Mouse (Mus musculus) hindbrain, embryonic 12.5 days (tissue): ENCODE measurements at regions not wholly inside any gene's neighbourhood (a gene's known extent, or its start where the extent isn't known, plus 50 kb on each side); places are given as distances from the start of the nearest gene placed in this dataset.

Source experiments
- ATAC-seq: fragments of 200-750 bp; cut with Nextera tagmentation; 2 replicates; pipeline ENCODE4 v1.8.0; 2017; ENCODE audit warnings: moderate TSS enrichment; ENCODE audit not compliant: low FRiP score
- H3K27ac ChIP-seq: fragments of 300-500 bp; sonication (generic); 2 replicates; pipeline ENCODE4 v1.5.1; 2016; ENCODE audit warnings: mild to moderate bottlenecking
- H3K27me3 ChIP-seq: fragments of 300-500 bp; sonication (generic); 2 replicates; pipeline ENCODE4 v1.6.1; 2016; ENCODE audit warnings: mild to moderate bottlenecking
- H3K36me3 ChIP-seq: fragments of 300-500 bp; sonication (generic); 2 replicates; pipeline ENCODE4 v1.6.1; 2016; ENCODE audit warnings: mild to moderate bottlenecking
- H3K4me1 ChIP-seq: fragments of 300-500 bp; sonication (generic); 2 replicates; pipeline ENCODE4 v1.6.1; 2016
- H3K4me2 ChIP-seq: fragments of 300-500 bp; sonication (generic); replicated peaks from 2 replicates; pipeline ENCODE4 v1.6.1; 2016; ENCODE audit warnings: mild to moderate bottlenecking
- H3K4me3 ChIP-seq: fragments of 300-500 bp; sonication (generic); 2 replicates; pipeline ENCODE4 v1.5.1; 2016; ENCODE audit warnings: mild to moderate bottlenecking
- H3K9ac ChIP-seq: fragments of 300-500 bp; sonication (generic); 2 replicates; pipeline ENCODE4 v1.6.1; 2016; ENCODE audit warnings: mild to moderate bottlenecking, moderate library complexity
- H3K9me3 ChIP-seq: fragments of 300-500 bp; sonication (generic); replicated peaks from 2 replicates; pipeline ENCODE4 v1.6.1; 2016; ENCODE audit warnings: mild to moderate bottlenecking
- WGBS: fragments of 180-500 bp; shearing (Covaris S2); methylation state at CpG from one replicate; pipeline ENCODE4 v1.1.7; 2016; 5-methylcytosine and 5-hydroxymethylcytosine counted together

DNA sequence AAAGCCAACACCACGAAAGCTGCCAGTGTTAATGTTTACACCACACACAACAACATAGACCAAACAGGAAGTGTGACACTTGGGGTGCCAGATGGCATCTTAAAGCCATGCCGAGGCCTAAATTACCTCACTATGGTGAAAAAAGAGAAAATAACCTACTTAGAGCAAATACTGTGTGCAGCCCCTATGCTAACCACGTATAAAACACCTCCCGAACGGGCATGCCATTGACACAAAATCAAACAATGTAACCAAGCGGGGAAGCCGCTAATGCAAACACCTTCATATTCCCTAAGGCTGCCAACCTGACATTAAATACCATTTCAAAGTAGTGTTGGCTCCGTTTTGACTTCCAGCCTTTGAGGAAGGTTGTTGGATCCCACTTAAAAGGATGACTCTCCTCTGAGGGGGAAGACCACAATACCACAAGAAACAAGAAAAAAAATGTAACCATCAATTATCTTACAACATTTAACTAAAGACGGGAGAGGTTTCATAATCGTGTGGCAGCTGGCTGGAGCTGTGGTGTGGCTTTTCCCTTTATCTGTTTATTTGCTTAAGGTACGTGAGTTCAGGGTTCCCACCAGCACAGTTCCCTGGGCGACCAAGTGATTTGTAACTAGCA lies 96.1 kb upstream of the Lef1 start:
- 67% methylated on average over 12 of the region's 12 CpGs for WGBS
- Histone ChIP-seq H3K36me3 (no peaks in the 10 kb centered on the region), H3K27me3 (no peaks in the 10 kb centered on the region), H3K27ac (no peak overlapping the region), H3K4me3 (no peak overlapping the region), H3K9ac (no peak overlapping the region), H3K4me2 (no peak overlapping the region), H3K9me3 (no peaks in the 10 kb centered on the region), H3K4me1 (peaks cover 4% of the 10 kb centered on the region)
- ATAC-seq, result no peak

DNA sequence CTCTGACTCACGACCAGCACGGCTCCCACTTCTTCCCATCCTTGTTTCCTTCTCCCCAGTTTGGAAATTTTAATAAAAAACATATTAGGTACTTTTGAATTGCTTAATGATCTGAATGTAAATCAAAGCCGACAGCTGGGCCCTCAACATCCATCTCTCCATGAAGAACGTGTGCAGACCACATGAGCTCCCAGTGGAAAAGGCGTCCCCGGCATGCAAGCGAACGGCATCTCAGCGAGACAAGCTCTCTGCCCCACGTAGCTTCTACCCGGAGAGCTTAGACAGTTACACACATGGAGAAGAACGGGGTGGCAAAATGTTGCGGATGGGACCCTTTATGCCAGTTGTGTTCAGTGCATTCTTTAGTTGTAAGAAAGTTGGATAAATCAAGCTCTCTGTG lies 109.6 kb upstream of the Lef1 start:
- WGBS, result 76% methylated on average over 13 of the region's 13 CpGs
- Histone ChIP-seq H3K36me3 (no peaks in the 10 kb centered on the region), H3K27me3 (no peaks in the 10 kb centered on the region), H3K4me2 (no peak overlapping the region), H3K4me1 (no peaks in the 10 kb centered on the region), H3K9me3 (no peaks in the 10 kb centered on the region), H3K4me3 (no peak overlapping the region), H3K9ac (no peak overlapping the region), H3K27ac (no peak overlapping the region)
- no peak for ATAC-seq

DNA sequence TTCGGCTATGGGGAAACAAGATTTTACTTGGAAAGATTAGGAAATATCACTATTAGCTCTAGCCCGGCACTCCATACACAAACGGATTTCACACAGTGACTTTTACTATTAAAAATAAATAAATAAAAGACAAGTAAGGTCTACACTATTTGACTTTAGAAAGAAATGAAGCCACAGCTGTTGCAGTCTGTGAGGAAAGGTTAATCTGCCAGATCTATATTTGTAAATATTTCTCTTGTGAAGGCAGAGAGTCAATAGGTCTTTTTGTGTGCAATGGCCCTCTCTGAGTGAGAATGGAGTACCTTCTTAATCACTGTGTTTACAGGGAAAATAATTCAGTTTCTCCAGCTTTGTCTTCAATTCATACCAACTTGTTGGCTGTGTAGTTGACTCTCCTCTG lies 110.0 kb upstream of the Lef1 start:
- H3K4me1 ChIP-seq, result no peaks in the 10 kb centered on the region
- no peaks in the 10 kb centered on the region for H3K36me3 ChIP-seq
- H3K9ac ChIP-seq, result no peak overlapping the region
- no peak for ATAC-seq
- no peaks in the 10 kb centered on the region for H3K9me3 ChIP-seq
- H3K27me3 ChIP-seq, result no peaks in the 10 kb centered on the region
- no peak overlapping the region for H3K4me3 ChIP-seq
- no peak overlapping the region for H3K4me2 ChIP-seq
- WGBS, result 87% methylated on average over 3 of the region's 3 CpGs
- no peak overlapping the region for H3K27ac ChIP-seq

DNA sequence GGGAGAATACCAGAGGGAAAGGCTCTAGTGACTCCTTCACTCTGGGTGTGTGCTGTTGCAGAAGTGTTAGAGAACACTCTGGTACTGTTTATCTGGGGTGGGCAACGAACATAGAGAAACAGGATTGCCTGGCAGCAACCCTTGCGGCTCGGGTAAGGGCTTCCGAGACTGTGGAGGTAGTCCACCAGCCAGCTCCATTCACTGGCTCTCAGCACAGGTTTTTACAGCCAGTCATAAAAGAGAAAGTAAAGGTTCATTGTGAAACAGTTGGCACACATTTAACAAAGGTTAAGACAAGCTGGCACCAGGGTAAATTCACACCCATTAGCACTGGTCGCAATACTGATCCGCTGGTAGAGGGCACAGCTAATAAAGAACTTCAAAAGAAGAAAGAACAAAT lies 110.5 kb upstream of the Lef1 start:
- 89% methylated on average over 6 of the region's 6 CpGs for WGBS

DNA sequence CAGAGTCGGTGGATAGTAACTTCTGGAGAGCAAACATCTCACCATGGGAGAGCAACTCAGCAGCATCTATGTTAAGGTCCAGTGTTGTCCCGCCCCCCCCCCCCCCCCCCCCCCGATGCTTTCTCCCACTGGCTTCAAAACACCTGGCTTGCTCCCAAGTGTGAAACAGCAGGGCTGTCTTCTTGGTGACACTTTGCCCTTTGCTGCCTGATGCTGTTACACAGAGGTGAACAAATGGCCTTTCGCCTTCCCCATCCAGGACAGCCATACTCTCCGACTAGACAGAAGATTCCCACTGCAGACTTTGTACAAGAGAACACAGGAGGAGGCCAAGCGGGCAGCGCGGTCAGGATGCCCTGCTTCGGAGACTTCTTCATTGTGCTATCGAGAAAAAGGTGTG lies 111.8 kb upstream of the Lef1 start:
- 71% methylated on average over 9 of the region's 10 CpGs for WGBS
- H3K27ac ChIP-seq, result no peak overlapping the region
- ATAC-seq, result no peak
- no peaks in the 10 kb centered on the region for H3K9me3 ChIP-seq
- no peak overlapping the region for H3K4me2 ChIP-seq
- H3K36me3 ChIP-seq, result no peaks in the 10 kb centered on the region
- no peak overlapping the region for H3K9ac ChIP-seq
- H3K4me1 ChIP-seq, result no peaks in the 10 kb centered on the region
- H3K27me3 ChIP-seq, result no peaks in the 10 kb centered on the region
- H3K4me3 ChIP-seq, result no peak overlapping the region

More for the DNA sequence above, 110.5 kb upstream of the Lef1 start:
- H3K36me3 ChIP-seq, result no peaks in the 10 kb centered on the region
- no peaks in the 10 kb centered on the region for H3K27me3 ChIP-seq
- no peak overlapping the region for H3K27ac ChIP-seq
- H3K9me3 ChIP-seq, result no peaks in the 10 kb centered on the region
- H3K4me3 ChIP-seq, result no peak overlapping the region
- H3K4me1 ChIP-seq, result no peaks in the 10 kb centered on the region
- no peak for ATAC-seq
- no peak overlapping the region for H3K4me2 ChIP-seq
- H3K9ac ChIP-seq, result no peak overlapping the region

DNA sequence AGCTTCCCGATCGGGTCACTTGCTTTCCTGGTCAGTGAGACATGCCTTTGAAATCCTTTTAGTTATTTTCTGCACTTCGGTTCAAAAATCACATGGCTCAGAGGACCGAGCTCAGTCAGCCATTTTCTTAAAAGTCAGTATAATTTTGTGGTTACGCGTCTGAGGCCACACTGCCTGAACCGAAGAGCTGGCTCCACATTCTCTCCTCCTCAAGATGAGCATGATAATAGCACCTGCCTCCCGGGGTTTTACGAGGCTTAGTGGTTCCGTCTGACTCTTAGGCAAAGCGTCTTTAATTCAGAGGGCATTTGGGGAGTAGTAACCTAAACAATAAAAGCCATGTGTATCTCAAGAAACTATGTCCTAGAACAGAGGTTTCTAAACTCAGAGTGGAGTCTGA lies 113.5 kb upstream of the Lef1 start:
- no peak for ATAC-seq
- no peaks in the 10 kb centered on the region for H3K4me1 ChIP-seq
- WGBS, result 50% methylated on average over 11 of the region's 11 CpGs
- H3K4me2 ChIP-seq, result no peak overlapping the region
- no peak overlapping the region for H3K9ac ChIP-seq
- no peaks in the 10 kb centered on the region for H3K27me3 ChIP-seq
- H3K4me3 ChIP-seq, result no peak overlapping the region
- no peaks in the 10 kb centered on the region for H3K9me3 ChIP-seq
- no peaks in the 10 kb centered on the region for H3K36me3 ChIP-seq
- H3K27ac ChIP-seq, result no peak overlapping the region

DNA sequence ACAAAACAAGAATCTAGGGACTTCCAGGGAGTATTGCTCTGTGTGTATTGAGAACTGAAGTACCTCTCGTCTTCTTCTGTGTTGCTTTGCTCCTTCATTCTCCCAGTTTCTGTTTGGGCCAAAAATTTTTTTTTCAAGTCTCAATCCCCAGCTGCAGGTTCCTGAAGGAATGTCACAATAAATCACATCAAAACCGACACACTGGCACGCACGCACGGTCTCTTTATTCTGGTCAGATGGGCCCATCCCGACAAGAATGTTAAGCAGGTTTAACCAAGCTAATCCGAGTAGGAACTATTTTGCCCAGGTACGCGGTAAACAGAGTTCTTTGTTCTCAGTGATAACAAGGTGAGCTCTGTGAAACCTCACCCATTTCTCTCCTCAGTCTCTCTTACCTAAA lies 118.3 kb upstream of the Lef1 start:
- no peak overlapping the region for H3K9ac ChIP-seq
- H3K9me3 ChIP-seq, result no peaks in the 10 kb centered on the region
- H3K36me3 ChIP-seq, result no peaks in the 10 kb centered on the region
- H3K27me3 ChIP-seq, result no peaks in the 10 kb centered on the region
- WGBS, result 76% methylated on average over 9 of the region's 9 CpGs
- H3K27ac ChIP-seq, result no peak overlapping the region
- H3K4me3 ChIP-seq, result no peak overlapping the region
- no peaks in the 10 kb centered on the region for H3K4me1 ChIP-seq
- ATAC-seq, result no peak
- no peak overlapping the region for H3K4me2 ChIP-seq

DNA sequence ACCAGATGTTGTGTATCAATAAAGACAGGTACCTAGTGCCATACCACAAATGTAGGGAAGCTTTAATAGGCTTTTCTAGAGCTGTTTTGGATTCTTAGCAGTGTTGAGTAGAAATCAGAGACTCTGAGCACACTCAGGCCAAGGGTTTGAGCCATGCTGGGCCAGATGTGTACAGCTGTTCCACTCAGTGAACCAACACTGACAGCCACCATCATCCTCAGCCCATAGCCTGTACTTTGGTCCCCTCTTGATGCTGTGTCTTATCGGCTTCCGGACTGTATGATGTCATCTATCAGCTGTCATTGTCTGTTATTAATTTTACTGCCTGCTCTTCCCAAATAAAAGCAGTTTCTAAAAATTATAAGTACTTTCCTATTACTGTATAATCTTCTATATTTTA lies 123.6 kb upstream of the Lef1 start:
- Histone ChIP-seq H3K4me3 (no peak overlapping the region), H3K27ac (no peak overlapping the region), H3K27me3 (no peaks in the 10 kb centered on the region; the same call in 1 of the 2 replicates), H3K4me1 (no peaks in the 10 kb centered on the region), H3K4me2 (no peak overlapping the region), H3K36me3 (no peaks in the 10 kb centered on the region), H3K9me3 (no peaks in the 10 kb centered on the region), H3K9ac (no peak overlapping the region)
- WGBS, result 90% methylated on average over 2 of the region's 2 CpGs
- no peak for ATAC-seq

DNA sequence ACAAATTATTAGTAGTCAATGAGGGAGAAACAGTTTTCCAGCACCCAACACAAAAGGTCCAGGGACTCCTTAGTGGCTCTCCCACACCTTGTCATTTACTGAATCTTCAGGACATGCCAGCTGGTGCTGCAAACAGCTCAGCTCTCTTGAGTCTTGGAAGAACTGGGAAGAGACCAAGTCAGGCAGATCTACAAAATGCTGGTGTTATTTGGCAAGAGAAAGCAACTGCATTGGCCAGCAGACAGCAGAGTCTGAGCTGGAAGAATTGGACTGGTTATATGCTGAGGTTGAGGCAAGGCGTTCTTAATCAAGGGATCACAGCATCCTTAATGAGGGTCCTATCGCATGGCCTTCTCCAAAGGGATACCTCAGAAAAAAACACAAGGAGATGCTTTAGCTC lies 124.2 kb upstream of the Lef1 start:
- Histone ChIP-seq H3K27me3 (no peaks in the 10 kb centered on the region; the same call in 1 of the 2 replicates), H3K4me1 (no peaks in the 10 kb centered on the region), H3K9me3 (no peaks in the 10 kb centered on the region), H3K4me3 (no peak overlapping the region), H3K4me2 (no peak overlapping the region), H3K36me3 (no peaks in the 10 kb centered on the region), H3K27ac (no peak overlapping the region), H3K9ac (no peak overlapping the region)
- WGBS, result 97% methylated on average over 2 of the region's 2 CpGs
- ATAC-seq, result no peak

DNA sequence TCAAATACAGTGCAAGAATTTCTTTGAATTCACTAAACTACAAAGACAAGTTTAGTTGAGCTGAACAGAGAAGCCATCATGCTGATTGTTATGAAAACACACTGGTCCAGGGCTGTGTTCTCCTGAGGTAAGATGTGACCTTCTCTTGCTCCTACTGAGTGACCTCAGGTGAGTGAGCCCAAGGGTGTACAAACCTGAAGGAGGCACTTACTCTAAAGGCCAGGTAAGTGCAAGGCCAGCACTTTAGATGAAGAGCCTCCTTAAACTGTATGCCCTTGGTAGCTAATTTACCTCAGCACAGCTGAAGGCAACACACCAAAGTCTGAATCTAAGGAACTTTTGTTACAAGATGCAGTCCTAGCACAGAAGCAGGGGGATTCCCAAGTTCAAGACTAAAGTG lies 128.7 kb upstream of the Lef1 start:
- Histone ChIP-seq H3K9ac (no peak overlapping the region), H3K36me3 (no peaks in the 10 kb centered on the region)
- no peak for ATAC-seq

DNA sequence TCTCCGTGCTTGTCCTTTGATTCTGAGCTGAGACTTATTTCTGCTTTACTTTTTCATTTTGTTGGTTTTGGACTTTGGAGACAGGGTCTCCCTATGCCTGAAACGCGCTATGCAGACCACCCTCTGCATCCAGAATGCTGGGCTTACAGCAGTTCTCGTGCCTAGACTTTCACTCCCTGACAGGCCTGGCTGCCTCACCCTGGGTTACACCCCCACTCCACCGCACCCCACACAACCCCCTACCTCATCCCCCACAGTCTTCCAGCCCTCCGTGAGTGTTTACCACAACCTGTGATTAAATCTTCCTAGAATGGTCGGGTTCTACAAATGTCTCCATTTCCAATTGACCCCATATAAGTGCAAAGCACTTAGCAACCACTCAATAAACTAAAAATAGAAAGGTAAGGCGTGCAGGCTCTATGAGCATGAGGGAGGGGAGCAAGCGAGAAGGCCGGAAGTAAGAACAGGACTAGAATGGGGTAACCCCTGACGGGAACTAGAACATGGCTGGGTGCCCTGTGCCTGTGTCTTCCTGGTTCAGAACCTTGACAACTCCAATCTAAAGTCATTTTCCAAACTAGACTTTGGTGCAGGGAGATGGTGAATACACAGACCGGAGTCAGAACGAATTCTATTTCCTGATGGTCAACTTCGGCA lies 131.2 kb upstream of the Lef1 start:
- no peak overlapping the region for H3K27ac ChIP-seq
- H3K4me1 ChIP-seq, result no peaks in the 10 kb centered on the region
- 75% methylated on average over 14 of the region's 14 CpGs for WGBS

More for the DNA sequence above, 128.7 kb upstream of the Lef1 start:
- Histone ChIP-seq H3K27me3 (no peaks in the 10 kb centered on the region; the same call in 1 of the 2 replicates), H3K4me2 (no peak overlapping the region), H3K27ac (no peak overlapping the region), H3K9me3 (no peaks in the 10 kb centered on the region), H3K4me1 (no peaks in the 10 kb centered on the region), H3K4me3 (no peak overlapping the region)

DNA sequence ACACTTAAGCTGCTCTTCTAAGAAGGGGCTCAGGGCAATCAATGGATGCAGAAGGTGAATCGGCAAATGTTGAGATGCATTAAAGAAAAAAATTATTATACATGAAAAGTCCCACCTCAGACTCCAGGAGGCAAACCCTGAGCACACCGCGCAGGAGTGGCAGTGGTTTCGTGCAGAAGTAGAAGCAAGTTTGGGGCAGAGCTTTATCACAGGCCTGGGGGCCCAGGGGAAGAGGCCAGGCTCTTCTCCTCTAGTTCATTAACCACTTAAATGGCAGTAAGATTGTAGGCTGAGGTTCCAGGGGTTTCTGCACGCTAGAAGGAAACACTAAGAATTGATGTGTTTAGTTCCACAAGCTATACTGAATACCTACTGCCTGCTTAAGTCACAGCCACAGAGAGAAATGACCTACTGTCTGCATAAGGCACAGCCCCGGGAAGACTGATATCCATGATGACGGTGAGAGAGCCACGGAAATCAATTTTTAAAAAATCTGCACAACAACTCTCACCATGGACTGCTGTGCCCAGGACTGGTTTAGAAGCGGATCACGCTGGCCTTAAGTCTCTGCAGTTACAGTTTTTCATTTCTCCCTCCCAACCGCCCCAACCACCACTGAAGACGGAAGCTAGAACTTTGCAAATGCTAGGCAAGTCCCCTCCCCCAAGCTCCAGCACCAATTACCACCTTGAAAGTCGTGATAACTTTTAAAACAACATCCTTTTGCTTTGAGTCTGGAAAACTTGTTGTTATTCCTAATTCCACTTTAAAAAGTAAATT lies 132.2 kb upstream of the Lef1 start:
- Histone ChIP-seq H3K27me3 (no peaks in the 10 kb centered on the region), H3K9ac (no peak overlapping the region), H3K36me3 (no peaks in the 10 kb centered on the region), H3K4me2 (no peak overlapping the region), H3K27ac (no peak overlapping the region), H3K9me3 (no peaks in the 10 kb centered on the region), H3K4me3 (no peak overlapping the region), H3K4me1 (no peaks in the 10 kb centered on the region)
- no peak for ATAC-seq
- 62% methylated on average over 13 of the region's 13 CpGs for WGBS

More for the DNA sequence above, 131.2 kb upstream of the Lef1 start:
- H3K9ac ChIP-seq, result no peak overlapping the region
- no peak overlapping the region for H3K4me3 ChIP-seq
- no peak overlapping the region for H3K4me2 ChIP-seq
- H3K36me3 ChIP-seq, result no peaks in the 10 kb centered on the region
- no peaks in the 10 kb centered on the region for H3K27me3 ChIP-seq
- ATAC-seq, result no peak
- H3K9me3 ChIP-seq, result no peaks in the 10 kb centered on the region

DNA sequence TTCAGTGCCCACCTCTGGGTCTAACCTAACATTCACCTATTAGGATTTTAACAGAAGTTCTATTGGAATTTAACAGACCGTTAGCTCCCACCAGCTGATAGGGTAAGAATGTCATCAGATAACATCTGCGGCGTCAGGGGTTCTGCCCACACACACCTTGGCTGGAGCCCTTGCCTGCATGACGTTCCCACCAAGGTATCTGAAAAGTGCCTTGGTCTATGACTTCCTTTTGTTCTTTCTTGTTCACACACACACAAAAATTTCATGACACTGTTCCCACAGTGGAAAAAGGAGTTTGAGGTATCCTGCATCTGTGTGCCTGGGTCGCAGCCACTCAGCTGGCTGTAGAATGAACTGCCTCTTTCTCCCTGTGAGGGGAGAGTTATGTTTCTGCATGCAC lies 134.1 kb upstream of the Lef1 start:
- Histone ChIP-seq H3K4me2 (no peak overlapping the region), H3K27ac (no peak overlapping the region), H3K4me1 (no peaks in the 10 kb centered on the region), H3K9ac (no peak overlapping the region), H3K36me3 (no peaks in the 10 kb centered on the region), H3K4me3 (no peak overlapping the region), H3K27me3 (no peaks in the 10 kb centered on the region), H3K9me3 (no peaks in the 10 kb centered on the region)
- no peak for ATAC-seq
- WGBS, result 68% methylated on average over 5 of the region's 5 CpGs
